Mouse (Mus musculus) lung, postnatal 0 days (tissue): ENCODE data around the gene Fam160a1.

Source experiments
- CTCF ChIP-seq: IDR thresholded peaks from 2 replicates; pipeline ENCODE4 v1.5.1; 2016; ENCODE audit warnings: antibody characterized with exemption, mild to moderate bottlenecking
- EP300 ChIP-seq: IDR thresholded peaks from 2 replicates; pipeline ENCODE4 v1.6.1; 2016; ENCODE audit warnings: antibody characterized with exemption, mild to moderate bottlenecking, control low read depth

- TF ChIP-seq CTCF (no peak), EP300 (no peak)
Measured at GRCm38 (mm10) chr3:85777356-85777755, 39.7 kb downstream of the Fam160a1 start.
